Mouse (Mus musculus) brown adipose tissue, adult 24 weeks (tissue): ENCODE results near the gene Arid5b. TPM values are rescaled to one million over a fixed set of nuclear protein-coding genes. Genes with fewer than 3 reads are reported as not detected.
"Not testable (repeated sequence)": the region's sequence is repeated elsewhere in the genome, so short reads cannot be mapped to it uniquely, and the experiment has no call there.

Experiments
- H3K27ac ChIP-seq: fragments of 200-500 bp; replicated peaks from 2 replicates; pipeline ENCODE4 v1.5.1; 2012; ENCODE audit warnings: low read depth, mild to moderate bottlenecking, low read length
- H3K4me1 ChIP-seq: fragments of 200-500 bp; 2 replicates; pipeline ENCODE4 v1.6.1; 2012; ENCODE audit warnings: low read length, mixed read lengths; ENCODE audit not compliant: control insufficient read depth, insufficient read depth, insufficient read length
- H3K4me3 ChIP-seq: fragments of 200-500 bp; 2 replicates; pipeline ENCODE4 v1.5.1; 2012; ENCODE audit warnings: low read depth, mild to moderate bottlenecking, low read length, moderate library complexity; ENCODE audit not compliant: insufficient read depth
- polyA plus RNA-seq: library from polyadenylated mRNA; stranded (reverse); fragments of >200 nt; gene quantifications from 2 replicates; pipeline ENCODE4 v1.2.4, GENCODE M21; 2012; ENCODE audit not compliant: missing spikeins, insufficient read depth, insufficient read length

The Arid5b gene
- polyA plus RNA-seq, 1 experiment: 5.0 TPM

GRCm38 (mm10) chr10:68106351-68106950, 172.1 kb downstream of the Arid5b start:
- peaks cover 34% of the 10 kb centered on the region for H3K4me1 ChIP-seq
- peak overlapping the region; percentile 39; the same call in 1 of the 2 replicates for H3K27ac ChIP-seq

DNA sequence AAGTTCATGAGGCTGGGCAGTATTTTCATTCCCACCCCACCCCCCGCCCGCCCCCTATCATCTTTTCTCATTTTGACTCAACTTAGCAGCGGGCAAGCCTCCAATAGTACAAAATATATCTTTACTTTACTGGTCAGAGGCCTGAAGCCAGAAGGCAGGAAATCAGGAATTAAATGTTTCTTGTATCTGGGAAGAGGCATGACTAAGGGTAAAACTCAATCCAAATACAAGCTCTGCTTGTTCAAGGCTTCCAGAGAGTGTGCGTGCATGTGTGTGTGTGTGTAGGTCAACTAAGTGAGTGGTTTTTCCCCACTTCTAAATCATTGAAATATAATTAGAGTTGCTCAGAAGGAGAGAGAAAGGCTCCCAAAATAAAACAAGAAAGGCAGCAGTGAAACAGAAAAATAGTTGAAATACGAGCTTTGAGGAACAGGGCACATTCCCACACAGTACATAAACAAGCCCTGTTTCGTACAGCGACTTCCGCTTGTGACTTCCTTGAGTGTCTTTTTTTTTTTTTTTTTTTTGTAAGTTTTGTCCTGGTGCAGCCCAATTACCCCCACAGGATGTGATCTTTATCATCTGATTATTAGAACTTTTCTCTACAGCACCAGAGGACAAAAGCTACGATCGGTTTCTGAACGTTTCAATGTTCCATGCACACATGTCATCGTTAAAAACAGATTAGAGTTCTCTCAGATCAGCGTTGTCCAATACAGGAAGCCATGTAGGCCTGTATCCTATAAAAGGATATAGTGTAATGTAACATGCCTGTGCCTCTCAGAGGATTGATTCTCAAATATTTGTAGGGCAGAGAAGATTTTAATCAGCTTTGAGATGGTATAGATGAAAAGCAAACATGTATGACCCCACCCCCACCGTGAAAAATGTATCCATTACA, 173.4 kb downstream of the Arid5b start:
- Histone ChIP-seq H3K4me3 (no peak overlapping the region), H3K4me1 (peaks cover 28% of the 10 kb centered on the region), H3K27ac (peak overlapping the region; percentile 91)

More at GRCm38 (mm10) chr10:68106351-68106950, 172.1 kb downstream of the Arid5b start:
- no peak overlapping the region for H3K4me3 ChIP-seq

- Histone ChIP-seq H3K4me1 (peaks cover 28% of the 10 kb centered on the region), H3K27ac (peak overlapping the region; percentile 91), H3K4me3 (no peak overlapping the region)
Observed at GRCm38 (mm10) chr10:68104481-68104880, 174.1 kb downstream of the Arid5b start.

DNA sequence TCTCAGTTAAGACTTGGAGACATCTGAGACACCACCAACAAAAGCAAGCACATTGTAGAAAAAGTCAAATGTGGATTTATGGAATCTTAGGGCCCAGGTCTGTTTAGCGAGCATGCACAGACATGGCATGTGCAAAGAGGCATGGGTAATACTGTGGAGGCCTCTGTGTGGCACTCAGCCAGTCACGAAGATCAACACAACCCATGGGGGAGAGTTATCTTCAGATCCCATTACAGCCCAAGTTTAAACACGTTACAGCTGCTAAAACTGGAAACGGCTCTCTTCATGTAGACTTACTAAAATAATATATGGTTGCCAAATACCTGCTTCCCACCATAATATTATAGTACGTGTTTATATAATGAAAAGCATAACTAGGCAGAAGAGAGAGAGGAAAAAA, 174.6 kb downstream of the Arid5b start:
- Histone ChIP-seq H3K4me3 (no peak overlapping the region), H3K27ac (peak overlapping the region; percentile 91), H3K4me1 (peaks cover 28% of the 10 kb centered on the region)

DNA sequence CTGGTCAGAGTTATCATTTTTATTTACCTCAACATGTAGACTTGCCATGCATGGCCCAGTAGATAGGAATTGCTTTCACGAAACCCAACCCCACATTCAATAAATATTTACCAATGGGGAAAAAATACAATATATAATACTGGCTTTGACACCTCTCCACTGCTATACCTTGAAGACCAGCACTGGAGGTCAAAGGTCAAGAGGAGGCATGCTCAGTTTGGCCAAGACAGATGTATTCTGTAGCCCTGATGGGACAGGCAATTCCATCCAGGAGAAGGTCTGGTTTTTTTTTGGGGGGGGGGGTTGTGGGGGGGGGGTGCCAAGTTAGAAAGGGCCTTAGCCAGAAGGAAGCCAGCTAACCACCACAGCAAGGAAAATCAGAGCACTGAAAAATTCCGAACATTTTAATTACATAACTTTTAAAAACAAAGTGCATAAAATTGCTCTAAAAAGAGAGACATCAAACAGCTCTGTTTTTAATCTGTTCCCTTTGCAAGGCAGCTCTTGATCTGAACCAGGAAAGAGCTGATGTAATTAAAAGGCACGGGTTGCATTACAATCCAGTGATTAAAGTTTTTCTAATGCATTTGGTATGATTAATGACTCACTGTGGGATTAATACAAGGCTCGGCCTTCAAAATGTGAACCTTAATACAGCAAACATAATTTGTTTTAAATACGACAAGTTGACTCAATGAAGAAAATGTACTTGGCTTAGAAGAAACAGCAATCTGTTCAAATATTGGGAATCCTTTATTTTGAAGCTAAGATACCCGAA, 175.3 kb downstream of the Arid5b start:
- Histone ChIP-seq H3K4me3 (no peak overlapping the region), H3K27ac (peak overlapping the region; percentile 37), H3K4me1 (peaks cover 28% of the 10 kb centered on the region)

DNA sequence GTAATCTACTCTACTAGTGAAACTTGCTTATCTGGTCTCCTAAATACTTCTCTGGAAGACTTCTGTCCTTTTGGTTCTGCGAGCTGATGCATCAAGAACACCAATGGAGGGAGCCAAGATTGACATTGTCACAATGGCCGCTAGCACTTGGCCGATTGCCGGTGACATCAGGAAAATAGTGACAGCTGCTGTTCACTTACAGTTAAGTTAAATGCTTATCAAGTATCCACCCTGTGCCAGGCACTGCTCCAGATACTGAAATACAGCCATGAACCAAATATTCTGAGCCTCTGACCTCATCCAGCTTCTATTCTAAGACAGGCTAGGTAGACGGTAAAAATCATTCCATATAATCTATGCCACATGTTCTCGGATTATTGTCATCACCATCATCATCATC, 176.0 kb downstream of the Arid5b start:
- H3K27ac ChIP-seq: peak overlapping the region; percentile 37
- H3K4me3 ChIP-seq: no peak overlapping the region
- peaks cover 22% of the 10 kb centered on the region for H3K4me1 ChIP-seq

GRCm38 (mm10) chr10:68101251-68101650, 177.3 kb downstream of the Arid5b start:
- Histone ChIP-seq H3K4me1 (peaks cover 14% of the 10 kb centered on the region), H3K27ac (0 out of 2 replicates have a peak overlapping the region, but pooled peaks have one; percentile 30), H3K4me3 (no peak overlapping the region)

DNA sequence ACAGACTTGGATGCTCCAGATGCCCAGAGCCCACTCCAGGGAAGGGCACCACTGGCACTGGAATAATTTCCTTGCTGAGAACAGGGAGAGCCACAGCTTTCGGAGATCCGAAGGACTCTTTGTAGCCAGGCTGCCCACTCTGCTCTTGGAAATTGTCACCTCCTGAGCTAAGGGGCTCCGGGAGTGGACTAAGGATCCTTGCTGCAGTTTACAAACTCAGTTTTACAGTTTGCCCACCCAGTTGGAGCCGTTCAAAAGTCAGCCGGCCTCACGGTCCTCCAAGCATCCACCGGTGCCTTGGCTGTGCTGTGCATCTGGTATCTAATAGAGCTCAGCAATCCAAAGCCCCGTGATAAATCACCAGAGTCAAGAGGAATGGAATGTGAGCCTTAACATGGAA, 178.0 kb downstream of the Arid5b start:
- no peak overlapping the region for H3K4me3 ChIP-seq
- H3K4me1 ChIP-seq: peaks cover 14% of the 10 kb centered on the region
- H3K27ac ChIP-seq: no peak overlapping the region

DNA sequence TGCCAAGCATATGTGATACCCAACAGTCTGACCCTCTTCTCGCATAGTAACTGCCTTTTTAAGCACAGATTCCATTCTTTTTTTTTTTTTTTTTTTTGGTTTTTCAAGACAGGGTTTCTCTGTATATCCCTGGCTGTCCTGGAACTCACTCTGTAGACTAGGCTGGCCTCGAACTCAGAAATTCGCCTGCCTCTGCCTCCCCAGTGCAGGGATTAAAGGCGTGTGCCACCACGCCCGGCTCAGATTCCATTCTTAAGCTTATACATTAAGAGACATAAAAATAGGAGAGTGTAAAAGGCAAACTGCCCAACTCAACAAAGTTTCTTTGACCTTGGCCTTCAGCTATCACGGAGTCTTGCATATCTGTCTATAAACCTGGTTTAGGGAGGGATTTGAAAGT, 178.7 kb downstream of the Arid5b start:
- H3K4me1 ChIP-seq: peaks cover 14% of the 10 kb centered on the region
- H3K27ac ChIP-seq, H3K4me3 ChIP-seq: not testable (repeated sequence)

DNA sequence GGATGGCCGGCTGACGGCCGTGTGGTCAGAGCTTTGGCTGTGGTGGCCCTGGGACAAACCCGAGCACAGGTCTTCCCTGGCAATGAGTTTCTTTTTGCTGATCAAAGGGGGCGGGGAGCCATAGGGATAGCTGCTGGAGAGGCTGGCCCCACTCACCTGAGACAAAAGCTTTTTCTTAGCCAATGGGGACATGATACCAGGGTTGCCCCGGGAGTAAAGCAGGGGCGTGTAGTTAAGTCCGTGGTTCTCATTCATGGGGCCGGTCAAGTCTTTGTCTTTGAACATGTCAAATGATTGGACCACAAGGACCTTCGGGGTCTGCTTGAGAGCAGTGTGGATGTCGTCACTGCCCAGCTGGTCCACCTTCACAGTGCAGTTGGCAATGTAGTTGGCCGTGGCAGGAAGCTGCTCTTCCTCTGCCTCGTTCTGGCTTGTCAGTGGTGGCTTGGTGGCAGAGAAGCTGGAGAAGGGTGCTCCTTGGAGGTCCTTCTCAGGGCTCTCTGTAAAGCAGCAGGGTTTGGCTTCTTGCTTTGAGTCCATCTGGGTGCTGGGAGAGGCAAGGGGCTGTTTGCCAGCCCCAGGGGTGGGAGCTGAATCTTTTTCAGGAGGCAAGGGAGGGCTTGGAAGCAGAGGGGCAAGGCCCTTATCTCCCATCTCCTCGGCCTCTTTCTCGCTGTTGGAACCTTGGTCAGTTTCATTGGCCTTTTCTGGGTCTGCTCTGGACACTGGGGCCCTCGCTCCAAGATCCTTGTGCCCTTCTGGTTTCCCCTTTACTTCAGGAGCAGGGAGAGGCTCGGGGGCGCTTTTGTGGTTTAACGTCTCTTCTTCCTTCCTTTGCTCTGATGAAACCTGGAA, 180.5 kb downstream of the Arid5b start:
- peaks cover 11% of the 10 kb centered on the region; the same call in 1 of the 2 replicates for H3K4me1 ChIP-seq
- no peak overlapping the region for H3K27ac ChIP-seq
- H3K4me3 ChIP-seq: no peak overlapping the region

GRCm38 (mm10) chr10:68096395-68096794, 182.1 kb downstream of the Arid5b start:
- Histone ChIP-seq H3K27ac (no peak overlapping the region), H3K4me3 (no peak overlapping the region), H3K4me1 (peaks cover 16% of the 10 kb centered on the region)

DNA sequence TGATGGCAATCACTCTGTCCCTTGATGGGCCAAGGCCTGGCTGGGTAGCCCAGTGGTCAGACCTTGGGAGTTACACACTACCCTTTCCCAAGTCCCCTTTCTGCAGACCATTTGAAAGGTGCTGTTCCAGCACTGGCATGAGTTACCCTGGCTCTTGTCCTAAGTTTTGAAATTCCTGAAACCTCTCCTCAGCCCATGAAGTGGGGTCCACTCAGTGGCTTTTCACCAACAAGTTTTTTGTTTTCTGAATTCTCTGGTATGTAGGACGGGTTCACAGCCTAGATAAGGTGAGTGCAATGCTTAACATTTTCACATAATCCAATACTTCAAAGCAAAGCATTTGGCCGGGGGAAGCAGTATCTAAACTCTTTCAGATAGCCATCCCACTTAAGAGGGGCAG, 183.4 kb downstream of the Arid5b start:
- no peak overlapping the region for H3K27ac ChIP-seq
- no peak overlapping the region for H3K4me3 ChIP-seq
- peaks cover 23% of the 10 kb centered on the region for H3K4me1 ChIP-seq

GRCm38 (mm10) chr10:68093496-68093895, 185.0 kb downstream of the Arid5b start:
- H3K4me1 ChIP-seq: peaks cover 24% of the 10 kb centered on the region
- H3K4me3 ChIP-seq: no peak overlapping the region
- H3K27ac ChIP-seq: peak overlapping the region; percentile 60

- peaks cover 24% of the 10 kb centered on the region for H3K4me1 ChIP-seq
- H3K27ac ChIP-seq: peak overlapping the region; percentile 93
- no peak overlapping the region for H3K4me3 ChIP-seq
Observed at GRCm38 (mm10) chr10:68091840-68092239, 186.7 kb downstream of the Arid5b start.
